Mouse (Mus musculus) left cerebral cortex, adult 6 months (tissue): ENCODE results near the gene Oas1f. TPM values are rescaled to one million over a fixed set of nuclear protein-coding genes. Genes with fewer than 3 reads are reported as not detected.

Experiments used
- long read RNA-seq, 2 experiments: library from polyadenylated mRNA; unstranded; transcript quantifications; one replicate each; pipeline ENCODE4 v2.0.0; 2019 to 2020
- polyA plus RNA-seq: library from polyadenylated mRNA; unstranded; fragments of <200 nt; fragmentation: Nextera tagmentation; gene quantifications from 2 replicates; pipeline ENCODE4 v1.2.3, GENCODE M21; 2021

Gene Oas1f
- not detected in 2 replicates for polyA plus RNA-seq
- long read RNA-seq, experiment 1 = 0 reads
- long read RNA-seq, experiment 2 = 0 reads

DNA sequence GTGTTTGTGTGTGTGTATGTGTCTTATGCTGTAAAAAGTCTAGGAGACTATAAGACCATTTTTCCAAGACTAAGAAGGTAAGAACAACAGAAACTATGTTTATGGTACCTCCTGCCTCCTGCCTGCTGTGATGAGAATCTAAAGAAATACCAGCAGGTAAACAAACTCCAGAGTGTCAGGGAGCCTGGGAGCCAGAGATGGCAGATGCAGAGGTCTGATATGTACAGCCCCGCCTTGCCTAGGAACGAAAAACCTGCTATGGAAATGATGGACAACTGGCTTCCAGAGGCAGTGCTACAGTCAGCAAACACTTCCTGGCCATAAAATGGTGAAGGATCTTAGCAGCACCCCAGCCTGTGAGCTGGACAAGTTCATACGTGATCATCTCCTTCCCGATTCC is at the start of gene Oas1f:
Oas1f (plus strand) TSS at position 301 of the 400 bp plus-strand sequence.

DNA sequence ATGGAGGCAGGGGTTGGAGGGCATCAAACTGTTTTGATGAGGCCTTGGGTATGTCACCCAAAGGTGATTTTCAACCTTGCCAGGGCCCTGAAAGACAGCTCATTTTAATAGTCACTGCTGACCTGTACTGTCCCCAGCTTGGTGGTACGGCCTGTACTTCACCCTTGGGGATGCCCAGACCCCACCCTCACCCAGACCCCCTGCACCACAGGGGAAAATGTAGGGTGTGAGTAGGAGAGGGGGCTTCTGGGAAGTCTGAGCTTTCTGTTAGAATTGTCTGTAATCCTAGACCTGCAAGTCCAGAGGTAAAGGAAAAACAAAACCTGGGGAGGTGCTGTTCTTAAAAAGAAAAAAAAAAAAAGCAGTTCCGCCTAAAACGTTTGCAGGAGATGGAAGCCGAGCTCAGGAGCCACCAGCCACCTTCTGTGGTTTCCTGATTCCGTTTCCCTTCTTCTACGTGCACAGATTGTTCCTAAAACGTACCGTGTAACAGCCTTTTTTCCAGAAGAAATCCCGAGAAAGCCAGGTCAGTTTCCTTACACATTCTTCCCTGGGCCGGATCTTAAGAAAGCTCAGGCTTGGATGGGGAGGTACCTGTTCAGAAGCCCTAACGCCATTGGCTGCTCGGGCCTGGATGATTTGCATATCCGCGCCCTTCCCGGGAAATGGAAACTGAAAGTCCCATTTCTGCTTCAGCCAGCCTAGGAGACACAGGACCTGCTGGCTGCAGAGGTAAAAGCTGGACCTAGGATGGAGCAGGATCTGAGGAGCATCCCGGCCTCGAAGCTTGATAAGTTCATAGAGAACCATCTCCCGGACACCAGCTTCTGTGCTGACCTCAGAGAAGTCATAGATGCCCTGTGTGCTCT is 35.0 kb upstream of the Oas1f start, which contains the start of gene Oas1c:
Oas1c (minus strand) TSS at position 564 of the 869 bp plus-strand sequence.

GRCm38 (mm10) chr5:120861121-120861520 is 14.0 kb downstream of the Oas1f start, which contains the start of gene Oas1h:
Oas1h (plus strand) TSS chr5:120861421.

DNA sequence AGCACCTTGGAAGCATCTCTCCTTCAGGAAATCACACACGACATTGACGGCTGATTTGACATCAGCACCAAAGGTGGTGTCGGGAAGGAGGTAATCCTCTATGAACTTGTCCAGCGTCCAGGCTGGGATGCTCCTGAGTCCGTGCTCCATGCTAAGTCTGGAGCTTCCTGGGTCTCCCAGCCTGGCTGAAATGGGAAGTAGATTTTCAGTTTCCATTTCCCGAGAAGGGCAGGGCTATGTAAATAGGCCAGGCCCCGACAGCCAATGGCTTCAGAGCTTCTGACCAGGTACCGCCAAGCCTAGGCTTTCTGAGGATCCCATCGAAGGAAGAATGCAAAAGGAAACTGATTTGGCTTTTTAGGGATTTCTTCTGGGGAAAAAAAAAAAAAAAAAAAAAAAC is 40.2 kb downstream of the Oas1f start, which contains the start of gene Oas1g:
Oas1g (minus strand) TSS at position 201 of the 400 bp plus-strand sequence.

DNA sequence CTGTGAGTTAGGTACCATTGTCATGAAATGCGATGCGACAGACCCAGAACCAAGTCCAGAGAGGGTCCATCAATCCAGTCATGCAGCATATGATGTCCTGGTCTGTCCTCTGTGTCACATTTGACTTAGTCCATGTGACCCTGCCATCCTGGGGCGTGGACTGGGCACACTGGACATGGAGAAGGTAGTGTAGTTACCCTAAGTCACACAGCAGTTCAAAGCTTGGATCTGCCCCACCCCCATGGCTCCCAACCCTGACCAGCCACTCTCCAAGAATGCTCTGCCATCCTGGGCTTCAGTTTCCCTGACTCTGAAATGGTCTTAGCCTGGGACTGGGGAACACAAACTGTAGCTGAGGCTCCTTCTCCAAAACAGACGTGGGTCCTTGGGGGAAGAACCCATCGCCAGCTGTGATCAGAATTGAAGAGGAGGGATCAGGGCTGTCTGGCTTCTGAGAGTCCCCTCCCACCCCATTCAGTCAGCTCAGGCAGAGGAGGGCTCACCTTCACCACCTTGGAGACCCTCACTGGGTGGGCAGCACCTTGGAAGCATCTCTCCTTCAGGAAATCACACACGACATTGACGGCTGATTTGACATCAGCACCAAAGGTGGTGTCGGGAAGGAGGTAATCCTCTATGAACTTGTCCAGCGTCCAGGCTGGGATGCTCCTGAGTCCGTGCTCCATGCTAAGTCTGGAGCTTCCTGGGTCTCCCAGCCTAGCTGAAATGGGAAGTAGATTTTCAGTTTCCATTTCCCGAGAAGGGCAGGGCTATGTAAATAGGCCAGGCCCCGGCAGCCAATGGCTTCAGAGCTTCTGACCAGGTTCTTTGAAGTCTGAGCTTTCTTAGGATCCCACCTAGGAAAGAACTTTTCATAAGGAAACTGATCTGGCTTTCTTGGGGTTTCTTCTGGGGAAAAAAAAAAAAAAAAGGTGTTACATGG is 59.9 kb downstream of the Oas1f start, which contains the start of gene Oas1a:
Oas1a (minus strand) TSS at position 731 of the 943 bp plus-strand sequence.

Other genes starting within 250 kb of the Oas1f start
- gene Rita1, start 234.8 kb upstream of the Oas1f start, polyA plus RNA-seq = 24.2 and 29.9 TPM in 2 replicates
- gene Ddx54, start 234.6 kb upstream of the Oas1f start, polyA plus RNA-seq = 17.3 and 18.3 TPM in 2 replicates
- not detected in 2 replicates for gene Cfap73, start 213.1 kb upstream of the Oas1f start, polyA plus RNA-seq
- 39.3 and 44.9 TPM in 2 replicates for gene Rasal1, start 198.6 kb upstream of the Oas1f start, polyA plus RNA-seq
- 20.8 and 24.2 TPM in 2 replicates for gene Dtx1, start 135.4 kb upstream of the Oas1f start, polyA plus RNA-seq
- 0.06 and 0.13 TPM in 2 replicates for gene Oas2, start 97.5 kb upstream of the Oas1f start, polyA plus RNA-seq
- 0.04 and 0.10 TPM in 2 replicates for gene Oas3, start 69.7 kb upstream of the Oas1f start, polyA plus RNA-seq
- gene Oas1e, start 51.8 kb upstream of the Oas1f start, polyA plus RNA-seq = not detected in 2 replicates
- 0.45 and 0.86 TPM in 2 replicates for gene Oas1c, start 34.9 kb upstream of the Oas1f start, polyA plus RNA-seq
- gene Oas1h, start 14.1 kb downstream of the Oas1f start, polyA plus RNA-seq = not detected in 2 replicates
- 0.28 and 0.29 TPM in 2 replicates for gene Oas1g, start 40.2 kb downstream of the Oas1f start, polyA plus RNA-seq
- gene Oas1a, start 60.2 kb downstream of the Oas1f start, polyA plus RNA-seq = 1.1 and 1.2 TPM in 2 replicates
- gene Oas1d, start 67.2 kb downstream of the Oas1f start, polyA plus RNA-seq = not detected in 2 replicates
- gene Rph3a, start 162.7 kb downstream of the Oas1f start, polyA plus RNA-seq = 93.8 and 123 TPM in 2 replicates